Mouse (Mus musculus) neutrophil, adult 65 days (primary cell): Measurements from ENCODE around the gene Aicda. TPM values are rescaled to one million over a fixed set of nuclear protein-coding genes. Genes with fewer than 3 reads are reported as not detected.

ENCODE experiments used
- total RNA-seq: library from RNA; stranded (reverse); gene quantifications from 2 replicates; pipeline ENCODE4 v1.2.4, GENCODE M21; 2023

The Aicda gene
- not detected in 2 replicates for total RNA-seq

GRCm38 (mm10) chr6:122553606-122554005, at the start of gene Aicda:
Gene Aicda, plus strand, starts transcription at chr6:122553801.

DNA sequence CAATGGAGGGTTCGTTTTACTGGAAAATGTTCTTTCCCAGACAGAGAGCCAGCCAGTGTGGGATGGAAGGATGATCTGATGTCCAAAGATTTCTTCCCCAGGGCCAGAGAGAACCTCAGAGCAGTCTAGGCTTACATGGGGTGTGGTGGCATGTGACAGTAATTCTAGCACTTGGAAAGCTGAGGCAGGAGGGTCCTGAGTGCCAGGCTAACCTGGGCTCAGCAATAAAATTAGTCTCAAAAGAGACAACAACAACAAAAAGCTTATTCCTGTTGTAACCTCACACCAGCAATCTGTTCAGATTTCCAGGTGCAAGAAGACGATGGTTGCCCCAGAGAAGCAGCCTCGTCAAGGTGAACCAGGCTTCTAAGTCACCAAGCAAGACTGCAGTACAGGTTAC, 48.1 kb upstream of the Aicda start, which contains the start of gene Mfap5:
Gene Mfap5 (plus strand): TSS at position 301 of the 400 bp plus-strand sequence.

GRCm38 (mm10) chr6:122602242-122602991, 48.8 kb downstream of the Aicda start, which contains the start of gene Apobec1:
Gene Apobec1, minus strand, starts transcription at chr6:122602444.

DNA sequence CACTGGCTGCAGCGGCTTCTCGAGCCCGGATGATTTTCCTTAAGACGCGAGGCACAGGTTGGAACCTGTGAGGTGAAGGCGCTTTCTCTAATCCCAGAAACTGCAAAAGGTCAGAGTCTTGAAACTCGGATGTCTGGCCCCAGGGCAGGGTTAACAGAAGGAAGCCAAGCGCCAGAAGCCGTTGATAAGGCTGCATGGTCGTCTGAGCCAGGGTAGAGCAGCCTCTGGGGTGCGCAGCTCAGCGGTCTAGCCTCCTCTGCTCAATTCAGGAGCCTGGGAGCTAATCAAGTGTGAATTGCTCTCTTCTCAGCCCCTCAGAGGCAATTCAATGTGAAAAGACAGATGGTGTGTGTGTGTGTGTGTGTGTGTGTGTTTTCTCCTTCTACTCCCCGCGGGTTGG, 56.2 kb downstream of the Aicda start, which contains the start of gene Gdf3:
Gene Gdf3 (minus strand): TSS at position 317 of the 400 bp plus-strand sequence.

Other genes starting within 250 kb of the Aicda start
- 128 and 143 TPM in 2 replicates for gene M6pr, start 245.1 kb upstream of the Aicda start, total RNA-seq
- gene Phc1, start 213.2 kb upstream of the Aicda start, total RNA-seq, result 16.0 and 16.4 TPM in 2 replicates
- not detected in 2 replicates for gene Rimklb, start 55.0 kb upstream of the Aicda start, total RNA-seq
- gene Mfap5, start 48.0 kb upstream of the Aicda start, total RNA-seq, result not detected in 2 replicates
- gene Apobec1, start 48.6 kb downstream of the Aicda start, total RNA-seq, result 68.6 and 84.2 TPM in 2 replicates
- not detected in 2 replicates for gene Gdf3, start 56.3 kb downstream of the Aicda start, total RNA-seq
- not detected in 2 replicates for gene Dppa3, start 72.6 kb downstream of the Aicda start, total RNA-seq
- not detected in 2 replicates for gene Nanog, start 153.7 kb downstream of the Aicda start, total RNA-seq
- gene Slc2a3, start 247.8 kb downstream of the Aicda start, total RNA-seq, result 658 and 692 TPM in 2 replicates